Mouse (Mus musculus) CH12.LX (cell line): ENCODE data around the gene Dcbld1.

Source experiments
- CTCF ChIP-seq, 2 experiments: IDR thresholded peaks in 1 of 2; conservative IDR thresholded peaks in 1 of 2; 2 replicates each; pipeline ENCODE4 v1.5.1; 2011 to 2012; ENCODE audit warnings: low read depth in 2 of 2, low read length in 2 of 2, improper control_type of control experiment in 1 of 2, inconsistent platforms in 1 of 2, mild to moderate bottlenecking in 1 of 2, moderate library complexity in 1 of 2
- EP300 ChIP-seq: IDR thresholded peaks from 2 replicates; pipeline ENCODE4 v1.6.1; 2011; ENCODE audit warnings: low read length, improper control_type of control experiment
- ETS1 ChIP-seq: conservative IDR thresholded peaks from 2 replicates; pipeline ENCODE4 v1.6.1; 2012; ENCODE audit warnings: low read depth, mild to moderate bottlenecking, inconsistent platforms, low read length, improper control_type of control experiment, moderate library complexity
- HCFC1 ChIP-seq: IDR thresholded peaks from 2 replicates; pipeline ENCODE4 v1.6.1; 2012; ENCODE audit warnings: low read depth, mild to moderate bottlenecking, inconsistent platforms, low read length, improper control_type of control experiment
- JUND ChIP-seq: conservative IDR thresholded peaks from 2 replicates; pipeline ENCODE4 v1.6.1; 2011; ENCODE audit warnings: low read depth, low read length, improper control_type of control experiment
- KAT2A ChIP-seq: IDR thresholded peaks from 2 replicates; pipeline ENCODE4 v1.6.1; 2012; ENCODE audit warnings: low read length, improper control_type of control experiment, inconsistent platforms; ENCODE audit not compliant: insufficient replicate concordance
- MAX ChIP-seq: IDR thresholded peaks from 2 replicates; pipeline ENCODE4 v1.6.1; 2011; ENCODE audit warnings: low read length, improper control_type of control experiment
- NRF1 ChIP-seq: IDR thresholded peaks from 2 replicates; pipeline ENCODE4 v1.6.1; 2014; ENCODE audit warnings: low read depth, mild to moderate bottlenecking, inconsistent platforms, low read length, improper control_type of control experiment, moderate library complexity
- ZNF384 ChIP-seq: IDR thresholded peaks from 2 replicates; pipeline ENCODE4 v1.6.1; 2012; ENCODE audit warnings: low read depth, low read length, improper control_type of control experiment, inconsistent platforms

GRCm38 (mm10) chr10:52279876-52280275 lies 46.5 kb downstream of the Dcbld1 start:
- no peak for TF ChIP-seq KAT2A
- TF ChIP-seq EP300: no peak
- TF ChIP-seq ETS1: no peak
- no peak for TF ChIP-seq MAX
- no peak for TF ChIP-seq CTCF (conservative IDR thresholded peaks at IDR 0.05 in 1 of 2, IDR thresholded peaks at IDR 0.05 in 1 of 2; ENCODE audit: low read depth in 2 of 2, low read length in 2 of 2)
- TF ChIP-seq JUND: no peak
- TF ChIP-seq HCFC1: no peak
- TF ChIP-seq NRF1: no peak
- TF ChIP-seq ZNF384: no peak
